Mouse (Mus musculus) erythroid progenitor cell, adult 5-6 weeks (primary cell): Measurements from ENCODE around the gene Pdss2. TPM values are rescaled to one million over a fixed set of nuclear protein-coding genes. Genes with fewer than 3 reads are reported as not detected.

ENCODE experiments used
- ATAC-seq: replicated peaks from 2 replicates; pipeline ENCODE4 v1.8.0; 2016; ENCODE audit warnings: moderate number of reproducible peaks, mild to moderate bottlenecking, moderate TSS enrichment, inconsistent platforms; ENCODE audit not compliant: poor library complexity, low FRiP score, severe bottlenecking
- total RNA-seq, 2 experiments: library from RNA; stranded (forward) in 1 of 2; stranded (reverse) in 1 of 2; fragments of 150-400 nt in 1 of 2; fragments of 186-747, 209-891 nt in 1 of 2; gene quantifications; 2 replicates each; pipeline versions ENCODE4 v1.2.3 to v1.2.4; 2015 to 2017; ENCODE audit warnings: low replicate concordance in 2 of 2

Pdss2 gene
- total RNA-seq (2015; ENCODE audit: low replicate concordance) (0.72 TPM in 1 of 2 replicates, not detected in the other), total RNA-seq (2017; ENCODE audit: low replicate concordance) (1.7 and 6.1 TPM in 2 replicates)

GRCm38 (mm10) chr10:43220910-43221625, at the start of gene Pdss2:
TSS of gene Pdss2 (plus strand) at chr10:43221486.
- ATAC-seq = peak; percentile 99

GRCm38 (mm10) chr10:43172066-43172465, 49.2 kb upstream of the Pdss2 start:
- ATAC-seq = no peak

GRCm38 (mm10) chr10:43172554-43172953, 48.7 kb upstream of the Pdss2 start:
- no peak for ATAC-seq

GRCm38 (mm10) chr10:43173141-43173827, 48.0 kb upstream of the Pdss2 start:
- ATAC-seq = no peak

- no peak for ATAC-seq
These were observed 47.4 kb upstream of the Pdss2 start for GRCm38 (mm10) chr10:43173828-43174325.

GRCm38 (mm10) chr10:43174326-43175155, 46.7 kb upstream of the Pdss2 start, which contains the start of the genes Sobp and 9030612E09Rik:
TSS of gene Sobp (minus strand) at chr10:43174530.
TSS of gene 9030612E09Rik (plus strand) at chr10:43174704.
- ATAC-seq = 0 out of 2 replicates have a peak, but pooled peaks have one; percentile 19

GRCm38 (mm10) chr10:43175156-43175601, 46.1 kb upstream of the Pdss2 start:
- no peak for ATAC-seq

GRCm38 (mm10) chr10:43180313-43180912, 40.9 kb upstream of the Pdss2 start:
- ATAC-seq = no peak

GRCm38 (mm10) chr10:43200206-43200605, 21.1 kb upstream of the Pdss2 start:
- no peak for ATAC-seq

- ATAC-seq = no peak
These were observed 17.4 kb upstream of the Pdss2 start for GRCm38 (mm10) chr10:43203865-43204264.

- ATAC-seq = no peak
These were observed 9.4 kb upstream of the Pdss2 start for GRCm38 (mm10) chr10:43211866-43212265.

GRCm38 (mm10) chr10:43217361-43217900, 3.9 kb upstream of the Pdss2 start:
- ATAC-seq = no peak

- ATAC-seq = no peak
These were observed 807 bp upstream of the Pdss2 start for GRCm38 (mm10) chr10:43220479-43220878.

GRCm38 (mm10) chr10:43221659-43222058, 373 bp downstream of the Pdss2 start:
- ATAC-seq = peak; percentile 53

GRCm38 (mm10) chr10:43223391-43223790, 2.1 kb downstream of the Pdss2 start:
- no peak for ATAC-seq

- no peak for ATAC-seq
These were observed 5.1 kb downstream of the Pdss2 start for GRCm38 (mm10) chr10:43226391-43226790.

- ATAC-seq = no peak
These were observed 8.0 kb downstream of the Pdss2 start for GRCm38 (mm10) chr10:43229236-43229635.

GRCm38 (mm10) chr10:43234522-43234921, 13.2 kb downstream of the Pdss2 start:
- ATAC-seq = no peak

GRCm38 (mm10) chr10:43235011-43235410, 13.7 kb downstream of the Pdss2 start:
- ATAC-seq = no peak
